Mouse (Mus musculus): ENCODE results near the gene Aadacl2. TPM values are rescaled to one million over a fixed set of nuclear protein-coding genes. Genes with fewer than 3 reads are reported as not detected.

The Aadacl2 gene
- polyA plus RNA-seq, 1 experiment from 2014 or later: not detected

- no peak for DNase-seq
- no peak for ATAC-seq
- H3K27ac ChIP-seq (ENCODE audit: low read depth): no peak overlapping the region
- no peaks in the 10 kb centered on the region for H3K27me3 ChIP-seq (ENCODE audit: insufficient read depth, low read length)
- H3K9me3 ChIP-seq (ENCODE audit: low read length): no peaks in the 10 kb centered on the region
- H3K36me3 ChIP-seq (replicated peaks; ENCODE audit: insufficient read depth, low read length): no peaks in the 10 kb centered on the region
- 65% methylated on average over 3 of the region's 3 CpGs for WGBS (ENCODE audit: insufficient replicate concordance)
- no peak overlapping the region for H3K9ac ChIP-seq (replicated peaks)
- no peak for TF ChIP-seq CTCF (IDR thresholded peaks at IDR 0.05; ENCODE audit: low read depth)
- TF ChIP-seq EP300 (IDR thresholded peaks at IDR 0.05; ENCODE audit: low read depth): no peak
- no peak overlapping the region for H3K4me3 ChIP-seq (ENCODE audit: low read depth, low read length)
- no peaks in the 10 kb centered on the region for H3K4me1 ChIP-seq (ENCODE audit: insufficient read depth)
- peak overlapping the region; percentile 26; the same call in 1 of the 2 replicates for H3K4me2 ChIP-seq (ENCODE audit: low read depth, low read length)
Observed at GRCm38 (mm10) chr3:60046221-60046913, 39.8 kb downstream of the Aadacl2 start.

- Histone ChIP-seq H3K9me3 (ENCODE audit: low read length) (no peaks in the 10 kb centered on the region), H3K27ac (ENCODE audit: low read depth) (no peak overlapping the region), H3K27me3 (ENCODE audit: insufficient read depth, low read length) (no peaks in the 10 kb centered on the region), H3K36me3 (replicated peaks; ENCODE audit: insufficient read depth, low read length) (no peaks in the 10 kb centered on the region), H3K9ac (replicated peaks) (no peak overlapping the region), H3K4me2 (ENCODE audit: low read depth, low read length) (no peak overlapping the region), H3K4me1 (ENCODE audit: insufficient read depth) (peaks cover 6% of the 10 kb centered on the region; the same call in 1 of the 2 replicates), H3K4me3 (ENCODE audit: low read depth, low read length) (no peak overlapping the region)
- 49% methylated on average over 3 of the region's 3 CpGs for WGBS (ENCODE audit: insufficient replicate concordance)
- ATAC-seq (no peak), DNase-seq (no peak)
- no peak for TF ChIP-seq CTCF (IDR thresholded peaks at IDR 0.05; ENCODE audit: low read depth)
- TF ChIP-seq EP300 (IDR thresholded peaks at IDR 0.05; ENCODE audit: low read depth): no peak
Observed at GRCm38 (mm10) chr3:60053231-60053927, 46.8 kb downstream of the Aadacl2 start.

- ATAC-seq: no peak
- H3K27me3 ChIP-seq (ENCODE audit: insufficient read depth, low read length): no peaks in the 10 kb centered on the region
- TF ChIP-seq EP300 (IDR thresholded peaks at IDR 0.05; ENCODE audit: low read depth): no peak
- no peak for TF ChIP-seq CTCF (IDR thresholded peaks at IDR 0.05; ENCODE audit: low read depth)
- no peak overlapping the region for H3K27ac ChIP-seq (ENCODE audit: low read depth)
- WGBS (ENCODE audit: insufficient replicate concordance): 73% methylated on average over 2 of the region's 2 CpGs
- no peaks in the 10 kb centered on the region for H3K9me3 ChIP-seq (ENCODE audit: low read length)
- no peak overlapping the region for H3K4me3 ChIP-seq (ENCODE audit: low read depth, low read length)
- no peak overlapping the region for H3K9ac ChIP-seq (replicated peaks)
- H3K4me2 ChIP-seq (ENCODE audit: low read depth, low read length): no peak overlapping the region
- DNase-seq: no peak
- H3K36me3 ChIP-seq (replicated peaks; ENCODE audit: insufficient read depth, low read length): no peaks in the 10 kb centered on the region
- H3K4me1 ChIP-seq (ENCODE audit: insufficient read depth): peaks cover 6% of the 10 kb centered on the region; the same call in 1 of the 2 replicates
Observed at GRCm38 (mm10) chr3:60053931-60054330, 47.4 kb downstream of the Aadacl2 start.

GRCm38 (mm10) chr3:60056451-60056850, 49.9 kb downstream of the Aadacl2 start:
- no peak overlapping the region for H3K4me2 ChIP-seq (ENCODE audit: low read depth, low read length)
- H3K36me3 ChIP-seq (replicated peaks; ENCODE audit: insufficient read depth, low read length): no peaks in the 10 kb centered on the region
- TF ChIP-seq CTCF (IDR thresholded peaks at IDR 0.05; ENCODE audit: low read depth): peak; percentile 62
- no peak for TF ChIP-seq EP300 (IDR thresholded peaks at IDR 0.05; ENCODE audit: low read depth)
- no peak for DNase-seq
- H3K27me3 ChIP-seq (ENCODE audit: insufficient read depth, low read length): no peaks in the 10 kb centered on the region
- no peak overlapping the region for H3K27ac ChIP-seq (ENCODE audit: low read depth)
- no peak overlapping the region for H3K4me3 ChIP-seq (ENCODE audit: low read depth, low read length)
- peaks cover 6% of the 10 kb centered on the region; the same call in 1 of the 2 replicates for H3K4me1 ChIP-seq (ENCODE audit: insufficient read depth)
- H3K9ac ChIP-seq (replicated peaks): no peak overlapping the region
- WGBS (ENCODE audit: insufficient replicate concordance): 37% methylated on average over 3 of the region's 3 CpGs
- no peak for ATAC-seq
- H3K9me3 ChIP-seq (ENCODE audit: low read length): no peaks in the 10 kb centered on the region

GRCm38 (mm10) chr3:60057070-60057808, 50.7 kb downstream of the Aadacl2 start:
- H3K4me1 ChIP-seq (ENCODE audit: insufficient read depth): peaks cover 6% of the 10 kb centered on the region; the same call in 1 of the 2 replicates
- no peak overlapping the region for H3K9ac ChIP-seq (replicated peaks)
- no peak for DNase-seq
- no peak for ATAC-seq
- H3K4me3 ChIP-seq (ENCODE audit: low read depth, low read length): no peak overlapping the region
- WGBS (ENCODE audit: insufficient replicate concordance): 75% methylated on average over 2 of the region's 2 CpGs
- H3K27ac ChIP-seq (ENCODE audit: low read depth): no peak overlapping the region
- H3K36me3 ChIP-seq (replicated peaks; ENCODE audit: insufficient read depth, low read length): no peaks in the 10 kb centered on the region
- TF ChIP-seq EP300 (IDR thresholded peaks at IDR 0.05; ENCODE audit: low read depth) (no peak), CTCF (IDR thresholded peaks at IDR 0.05; ENCODE audit: low read depth) (no peak)
- no peak overlapping the region for H3K4me2 ChIP-seq (ENCODE audit: low read depth, low read length)
- no peaks in the 10 kb centered on the region for H3K27me3 ChIP-seq (ENCODE audit: insufficient read depth, low read length)
- H3K9me3 ChIP-seq (ENCODE audit: low read length): no peaks in the 10 kb centered on the region

GRCm38 (mm10) chr3:60057809-60058082, 51.2 kb downstream of the Aadacl2 start:
- no peaks in the 10 kb centered on the region for H3K9me3 ChIP-seq (ENCODE audit: low read length)
- H3K36me3 ChIP-seq (replicated peaks; ENCODE audit: insufficient read depth, low read length): no peaks in the 10 kb centered on the region
- no peak overlapping the region for H3K27ac ChIP-seq (ENCODE audit: low read depth)
- H3K4me3 ChIP-seq (ENCODE audit: low read depth, low read length): no peak overlapping the region
- DNase-seq (no peak), ATAC-seq (no peak)
- H3K4me1 ChIP-seq (ENCODE audit: insufficient read depth): peaks cover 6% of the 10 kb centered on the region; the same call in 1 of the 2 replicates
- H3K9ac ChIP-seq (replicated peaks): no peak overlapping the region
- no peak for TF ChIP-seq EP300 (IDR thresholded peaks at IDR 0.05; ENCODE audit: low read depth)
- no peak for TF ChIP-seq CTCF (IDR thresholded peaks at IDR 0.05; ENCODE audit: low read depth)
- no peak overlapping the region for H3K4me2 ChIP-seq (ENCODE audit: low read depth, low read length)
- H3K27me3 ChIP-seq (ENCODE audit: insufficient read depth, low read length): no peaks in the 10 kb centered on the region
- 36% methylated on average over 1 of the region's 1 CpGs for WGBS (ENCODE audit: insufficient replicate concordance)

Other genes with a start within 250 kb of the Aadacl2 start
- gene Gm8298, start 145.7 kb upstream of the Aadacl2 start, polyA plus RNA-seq (2015; fragmentation: Nextera tagmentation; extraction: Ambion mirVana): not detected in 2 replicates
- not detected in 2 replicates for gene C130079G13Rik, start 81.5 kb upstream of the Aadacl2 start, polyA plus RNA-seq (2015; fragmentation: Nextera tagmentation; extraction: Ambion mirVana)
- gene Aadac, start 19.0 kb downstream of the Aadacl2 start, polyA plus RNA-seq (2015; fragmentation: Nextera tagmentation; extraction: Ambion mirVana): 449 and 460 TPM in 2 replicates
- 0.21 and 0.34 TPM in 2 replicates for gene Sucnr1, start 75.1 kb downstream of the Aadacl2 start, polyA plus RNA-seq (2015; fragmentation: Nextera tagmentation; extraction: Ambion mirVana)